Mouse (Mus musculus) olfactory bulb, adult 2 months (tissue): ENCODE measurements around the gene Fntb.

Source experiments
- CTCF ChIP-seq: fragments of 200-500 bp; IDR thresholded peaks from 2 replicates; pipeline ENCODE4 v1.5.1; 2012; ENCODE audit warnings: low read depth, mild to moderate bottlenecking, low read length, moderate library complexity; ENCODE audit not compliant: insufficient read depth
- POLR2A ChIP-seq: fragments of 200-500 bp; IDR thresholded peaks from 2 replicates; pipeline ENCODE4 v1.6.1; 2012; ENCODE audit warnings: mild to moderate bottlenecking, low read depth, low read length, moderate library complexity; ENCODE audit not compliant: insufficient read depth

- TF ChIP-seq CTCF = no peak
- no peak for TF ChIP-seq POLR2A
These were observed 59.9 kb downstream of the Fntb start for GRCm38 (mm10) chr12:76825283-76825682.
